16 mouse cellular contexts compared by ENCODE assay signal in genomic region chr4:105338861-105339260, GRCm38 (mm10).
A peak's percentile ranks its signal among the peaks of the same experiment; 100 is the strongest.
DNase-seq lines count a peak whose midpoint lies in the region; ATAC-seq lines count a peak whose summit lies in the region.
"Had no signal": no experiment of that assay in that cellular context is flagged by ENCODE, and none has a peak within 500 bp of the region (broad histone marks: within the 10 kb centered on the region; RNA-seq: fewer than 3 reads in every experiment).

No protein-coding gene starts in this region.

- no peak overlapping the region for H3K27ac ChIP-seq in forebrain, embryonic 15.5 days (replicated peaks)
- H3K27ac ChIP-seq: hindbrain, embryonic 13.5 days; limb, embryonic 15.5 days; neural tube, embryonic 12.5 days had no signal

- H3K9me3 ChIP-seq in forebrain, embryonic 15.5 days = no peaks in the 10 kb centered on the region
- H3K9me3 ChIP-seq: hindbrain, embryonic 13.5 days; limb, embryonic 15.5 days; neural tube, embryonic 12.5 days had no signal

- H3K27me3 ChIP-seq in forebrain, embryonic 15.5 days = no peaks in the 10 kb centered on the region
- H3K27me3 ChIP-seq: hindbrain, embryonic 13.5 days; limb, embryonic 15.5 days; neural tube, embryonic 12.5 days; Patski had no signal

- H3K4me2 ChIP-seq in forebrain, embryonic 15.5 days (replicated peaks) = no peak overlapping the region
- H3K4me2 ChIP-seq: hindbrain, embryonic 13.5 days; limb, embryonic 15.5 days; neural tube, embryonic 12.5 days had no signal

- H3K36me3 ChIP-seq in forebrain, embryonic 15.5 days = no peaks in the 10 kb centered on the region
- H3K36me3 ChIP-seq: hindbrain, embryonic 13.5 days; limb, embryonic 15.5 days; neural tube, embryonic 12.5 days had no signal

- WGBS in forebrain, embryonic 15.5 days = 86% methylated on average over 7 of the region's 7 CpGs

- no peak overlapping the region for H3K9ac ChIP-seq in forebrain, embryonic 15.5 days (replicated peaks)
- H3K9ac ChIP-seq: hindbrain, embryonic 13.5 days; limb, embryonic 15.5 days; neural tube, embryonic 12.5 days had no signal

- DNase-seq in frontal cortex, postnatal 25 days (ENCODE audit: low spot score in 2 of 2) = no peak
- DNase-seq in left cerebral cortex, postnatal 14 days (ENCODE audit: low spot score in 2 of 2) = peak; percentile 15 to 36
- DNase-seq in left cerebral cortex, postnatal 10 days (ENCODE audit: extremely low spot score in 1 of 2, low spot score in 2 of 2) = no peak
- peak; percentile 30 for DNase-seq in R1 (ENCODE audit: low read depth, low spot score)
- DNase-seq in heart, postnatal 4 days = peak; percentile 49
- DNase-seq in cerebellum, postnatal 10 days = no peak
- DNase-seq: embryo, embryonic 11 days; kidney, postnatal 25 days; spleen, adult 18-20 months had no signal

- no peak overlapping the region for H3K4me3 ChIP-seq in forebrain, embryonic 15.5 days
- H3K4me3 ChIP-seq: hindbrain, embryonic 13.5 days; limb, embryonic 15.5 days; neural tube, embryonic 12.5 days had no signal

- intact Hi-C loops in left cerebral cortex, postnatal 14 days (cut with DNase I) = no loop called here
- intact Hi-C loops in left cerebral cortex, postnatal 10 days (cut with DNase I) = no loop called here

- H3K4me1 ChIP-seq in forebrain, embryonic 15.5 days = 0 out of 2 replicates have a peak, but pooled peaks cover 6% of the 10 kb centered on the region
- H3K4me1 ChIP-seq: hindbrain, embryonic 13.5 days; neural tube, embryonic 12.5 days had no signal

- peak; percentile 93 for ATAC-seq in frontal cortex, adult (ENCODE audit: low TSS enrichment)
- ATAC-seq in forebrain, embryonic 15.5 days (replicated peaks) = no peak
- ATAC-seq: forebrain, embryonic 16.5 days; Patski had no signal

Comparison
In these comparisons a context has a peak if more than half of its experiments do, and no peak if none do; other contexts are left out.
1. DNase-seq: peak in left cerebral cortex, postnatal 14 days (2 of 2), R1 (single experiment) and heart, postnatal 4 days (single experiment); none in frontal cortex, postnatal 25 days (0 of 2), left cerebral cortex, postnatal 10 days (0 of 2) and cerebellum, postnatal 10 days (0 of 2).